Mouse (Mus musculus): Measurements from ENCODE around the gene Neu1.
A peak's percentile ranks its signal among the peaks of the same experiment; 100 is the strongest.
"Not testable (repeated sequence)": the region's sequence is repeated elsewhere in the genome, so short reads cannot be mapped to it uniquely, and the experiment has no call there.

The Neu1 gene

GRCm38 (mm10) chr17:34931061-34931734, at the start of gene Neu1:
TSS of gene Neu1 (plus strand) at chr17:34931253.
- peak; percentile 99 for DNase-seq (ENCODE audit: low spot score in 2 of 2)

GRCm38 (mm10) chr17:34881683-34882310, 49.3 kb upstream of the Neu1 start, which contains the start of gene Gm20547:
TSS of gene Gm20547 (minus strand) at chr17:34882042.
- no peak for DNase-seq (ENCODE audit: low spot score in 2 of 2)

GRCm38 (mm10) chr17:34883332-34883731, 47.7 kb upstream of the Neu1 start:
- no peak for DNase-seq (ENCODE audit: low spot score in 2 of 2)

- DNase-seq (ENCODE audit: low spot score in 2 of 2) = no peak
Measured at GRCm38 (mm10) chr17:34884704-34885103, 46.3 kb upstream of the Neu1 start.

GRCm38 (mm10) chr17:34885615-34886014, 45.4 kb upstream of the Neu1 start:
- DNase-seq (ENCODE audit: low spot score in 2 of 2) = no peak

- no peak for DNase-seq (ENCODE audit: low spot score in 2 of 2)
Measured at GRCm38 (mm10) chr17:34887942-34888341, 43.1 kb upstream of the Neu1 start.

GRCm38 (mm10) chr17:34890074-34890743, 40.8 kb upstream of the Neu1 start:
- DNase-seq (ENCODE audit: low spot score in 2 of 2) = no peak

- DNase-seq (ENCODE audit: low spot score in 2 of 2) = no peak
Measured at GRCm38 (mm10) chr17:34891377-34891776, 39.7 kb upstream of the Neu1 start.

GRCm38 (mm10) chr17:34893072-34893824, 37.8 kb upstream of the Neu1 start:
- no peak for DNase-seq (ENCODE audit: low spot score in 2 of 2)

- peak; percentile 94 to 95 for DNase-seq (ENCODE audit: low spot score in 2 of 2)
Measured at GRCm38 (mm10) chr17:34894074-34894597, 36.9 kb upstream of the Neu1 start.

GRCm38 (mm10) chr17:34894801-34895530, 36.1 kb upstream of the Neu1 start:
- DNase-seq (ENCODE audit: low spot score in 2 of 2) = peak; percentile 61 to 69

GRCm38 (mm10) chr17:34895724-34896123, 35.3 kb upstream of the Neu1 start:
- DNase-seq (ENCODE audit: low spot score in 2 of 2) = peak in 1 of 2 experiments; percentile 45

- DNase-seq (ENCODE audit: low spot score in 2 of 2) = peak in 1 of 2 experiments; percentile 39
Measured at GRCm38 (mm10) chr17:34896366-34896765, 34.7 kb upstream of the Neu1 start.

- peak; percentile 77 to 85 for DNase-seq (ENCODE audit: low spot score in 2 of 2)
Measured at GRCm38 (mm10) chr17:34897373-34898159, 33.5 kb upstream of the Neu1 start.

- DNase-seq (ENCODE audit: low spot score in 2 of 2) = peak; percentile 89 to 90
Measured at GRCm38 (mm10) chr17:34898160-34898586, 32.9 kb upstream of the Neu1 start, which contains the start of the genes C2 and Ehmt2. TSS of gene C2 (minus strand) at chr17:34898265. TSS of gene Ehmt2 (plus strand) at chr17:34898469.

GRCm38 (mm10) chr17:34898706-34899052, 32.4 kb upstream of the Neu1 start:
- no peak for DNase-seq (ENCODE audit: low spot score in 2 of 2)

- DNase-seq (ENCODE audit: low spot score in 2 of 2) = peak; percentile 53 to 58
Measured at GRCm38 (mm10) chr17:34899053-34899889, 31.8 kb upstream of the Neu1 start.

- DNase-seq (ENCODE audit: low spot score in 2 of 2) = no peak
Measured at GRCm38 (mm10) chr17:34899890-34900243, 31.2 kb upstream of the Neu1 start.

- not testable (repeated sequence) for DNase-seq (ENCODE audit: low spot score in 2 of 2)
Measured at GRCm38 (mm10) chr17:34900826-34901225, 30.2 kb upstream of the Neu1 start.

Data from right cerebral cortex, postnatal 10 days (tissue).